In genomic region chr19:41447166-41447565, GRCm38 (mm10) we compare ENCODE assay signal across 33 mouse cellular contexts.
"Had no signal": no experiment of that assay in that cellular context is flagged by ENCODE, and none has a peak within 500 bp of the region (broad histone marks: within the 10 kb centered on the region; RNA-seq: fewer than 3 reads in every experiment).

No protein-coding gene starts in this region.

- H3K27me3 ChIP-seq: hindbrain, embryonic 15.5 days; intestine, embryonic 15.5 days had no signal

- H3K4me2 ChIP-seq: heart, embryonic 11.5 days; heart, embryonic 13.5 days; heart, embryonic 15.5 days; hindbrain, embryonic 12.5 days; hindbrain, embryonic 13.5 days; hindbrain, embryonic 14.5 days; hindbrain, embryonic 15.5 days; intestine, embryonic 15.5 days; kidney, embryonic 15.5 days had no signal

- DNase-seq: heart, postnatal 10 days; heart, postnatal 14 days; heart, postnatal 36 days; heart, postnatal 4 days; kidney, adult 11 months; kidney, adult 18-20 months; kidney, adult 2 months; kidney, adult 8-10 months; kidney, adult 9 months; kidney, postnatal 10 days; kidney, postnatal 14 days; kidney, postnatal 25 days; kidney, postnatal 36 days; kidney, postnatal 4 days; layer of hippocampus, adult 9-11 months; layer of hippocampus, postnatal 36 days had no signal

- H3K9ac ChIP-seq: heart, embryonic 13.5 days; heart, embryonic 15.5 days; hindbrain, embryonic 12.5 days; hindbrain, embryonic 13.5 days; hindbrain, embryonic 14.5 days; hindbrain, embryonic 15.5 days; intestine, embryonic 15.5 days; kidney, embryonic 15.5 days had no signal

- ATAC-seq: hindbrain, embryonic 16.5 days; hindbrain, postnatal 0 days; inflammation-experienced regulatory T-cells, adult 6 months; intestine, postnatal 0 days had no signal

- H3K36me3 ChIP-seq: heart, embryonic 10.5 days; heart, embryonic 13.5 days; heart, embryonic 15.5 days; hindbrain, embryonic 10.5 days; hindbrain, embryonic 12.5 days; hindbrain, embryonic 13.5 days; hindbrain, embryonic 15.5 days; intestine, embryonic 15.5 days; kidney, embryonic 15.5 days had no signal

- H3K27ac ChIP-seq: heart, embryonic 10.5 days; heart, embryonic 13.5 days; heart, embryonic 15.5 days; hindbrain, embryonic 10.5 days; hindbrain, embryonic 12.5 days; hindbrain, embryonic 13.5 days; hindbrain, embryonic 14.5 days; hindbrain, embryonic 15.5 days; hindbrain, postnatal 0 days; intestine, embryonic 15.5 days; kidney, embryonic 15.5 days; kidney, postnatal 0 days; layer of hippocampus, adult 2 months had no signal

- H3K9me3 ChIP-seq: heart, embryonic 10.5 days; heart, embryonic 13.5 days; heart, embryonic 15.5 days; hindbrain, embryonic 10.5 days; hindbrain, embryonic 12.5 days; hindbrain, embryonic 13.5 days; hindbrain, embryonic 15.5 days; intestine, embryonic 15.5 days; kidney, embryonic 15.5 days had no signal

- H3K4me3 ChIP-seq: heart, embryonic 10.5 days; heart, embryonic 13.5 days; heart, embryonic 15.5 days; hindbrain, embryonic 10.5 days; hindbrain, embryonic 12.5 days; hindbrain, embryonic 13.5 days; hindbrain, embryonic 15.5 days; intestine, embryonic 15.5 days; kidney, embryonic 15.5 days; layer of hippocampus, adult 2 months had no signal
